Mouse (Mus musculus) left cerebral cortex, postnatal 10 days (tissue): ENCODE results near the gene Erich3. TPM values are rescaled to one million over a fixed set of nuclear protein-coding genes. Genes with fewer than 3 reads are reported as not detected.

Experiments
- DNase-seq, 2 experiments: peaks; one replicate each; pipeline ENCODE4 v3.0.0; 2021 to 2022; ENCODE audit warnings: low spot score in 2 of 2, mixed read lengths in 1 of 2; ENCODE audit errors: extremely low spot score in 1 of 2
- intact Hi-C: fragments of 180-260 bp; cut with DNase I; formaldehyde crosslinking; loops from one replicate; pipeline ENCODE4 v1.15.1; 2025
- total RNA-seq, 2 experiments: library from RNA; stranded (reverse); gene quantifications; 2 replicates each; pipeline ENCODE4 v1.2.3; 2021

Gene Erich3
- total RNA-seq, 2 experiments from 2014 or later, result 6.1 to 7.2 TPM

- intact Hi-C loops, result no loop called here
- no peak for DNase-seq
These were observed 4.8 kb downstream of the Erich3 start for GRCm38 (mm10) chr3:154668485-154668884.

DNA sequence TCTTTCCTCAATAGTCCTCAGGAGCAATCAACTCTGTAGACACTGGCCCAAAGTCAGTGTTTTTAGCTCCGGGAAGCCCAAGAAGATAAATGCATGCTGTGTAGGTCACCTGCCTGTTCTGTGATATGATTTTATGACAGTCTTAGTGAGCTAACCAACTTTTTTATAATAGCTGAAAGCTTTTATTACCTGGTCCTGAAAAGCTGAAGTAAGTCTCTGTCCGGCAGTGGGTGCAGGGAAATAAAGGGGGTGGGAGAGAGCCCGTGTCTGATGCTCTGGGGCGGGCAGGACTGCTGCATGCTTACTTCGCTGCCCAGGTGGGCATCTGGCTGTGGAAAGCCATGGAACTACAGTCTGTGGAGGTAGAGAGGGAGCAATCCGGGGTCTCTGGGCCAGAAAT lies 6.9 kb downstream of the Erich3 start:
- no peak for DNase-seq
- intact Hi-C loops, result no loop called here

DNA sequence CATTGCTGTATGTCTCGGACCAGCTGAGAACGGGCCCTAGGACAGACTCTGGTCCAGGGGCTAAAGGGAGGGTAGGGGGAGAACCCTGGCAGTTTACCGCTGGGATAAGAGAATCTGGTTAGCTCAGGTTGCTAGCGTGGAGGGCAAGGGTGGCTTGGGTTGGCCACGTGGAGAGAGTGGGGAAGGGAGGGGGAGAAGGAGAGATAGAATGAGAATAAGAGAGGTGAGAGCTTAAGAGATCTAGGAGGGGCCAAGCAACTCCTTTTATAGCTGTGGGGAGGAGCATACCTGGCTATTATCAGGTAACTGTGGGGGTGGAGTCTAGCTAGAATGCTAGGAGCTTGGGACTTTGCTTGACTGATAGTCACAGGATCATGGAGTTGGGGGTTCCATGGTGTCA lies 7.4 kb downstream of the Erich3 start:
- DNase-seq, result no peak
- intact Hi-C loops, result no loop called here

- intact Hi-C loops, result no loop called here
- no peak for DNase-seq
These were observed 9.7 kb downstream of the Erich3 start for GRCm38 (mm10) chr3:154673326-154673725.

- intact Hi-C loops, result no loop called here
- no peak for DNase-seq
These were observed 18.9 kb downstream of the Erich3 start for GRCm38 (mm10) chr3:154682570-154682969.

GRCm38 (mm10) chr3:154683667-154684066 lies 20.0 kb downstream of the Erich3 start:
- DNase-seq, result no peak
- intact Hi-C loops, result no loop called here

DNA sequence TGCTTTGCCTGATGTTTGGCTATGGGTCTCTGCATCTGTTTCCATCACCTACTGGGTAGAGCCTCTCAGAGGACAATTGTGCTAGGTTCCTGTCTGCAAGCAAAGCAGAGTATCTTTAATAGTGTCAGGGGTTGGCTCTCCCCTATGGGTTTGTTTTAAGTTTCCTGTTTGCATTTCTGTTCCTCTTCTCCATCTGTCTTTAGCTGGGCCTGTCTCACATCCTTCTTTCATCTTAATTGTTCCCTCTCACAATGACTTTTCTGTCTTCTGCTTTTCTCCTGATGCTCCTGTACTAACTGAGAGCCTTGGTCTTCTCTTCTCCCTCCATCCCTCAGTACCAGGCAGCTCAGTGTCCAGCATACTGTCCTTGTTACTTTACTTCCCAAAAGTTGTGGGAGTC lies 26.6 kb downstream of the Erich3 start:
- intact Hi-C loops, result no loop called here
- no peak for DNase-seq

- intact Hi-C loops, result no loop called here
- DNase-seq, result peak; percentile 82 to 89
These were observed 28.4 kb downstream of the Erich3 start for GRCm38 (mm10) chr3:154691897-154692571.

- intact Hi-C loops, result no loop called here
- no peak for DNase-seq
These were observed 28.9 kb downstream of the Erich3 start for GRCm38 (mm10) chr3:154692572-154692922.

GRCm38 (mm10) chr3:154693902-154694301 lies 30.2 kb downstream of the Erich3 start:
- intact Hi-C loops, result no loop called here
- DNase-seq, result no peak

- intact Hi-C loops, result no loop called here
- no peak for DNase-seq
These were observed 33.0 kb downstream of the Erich3 start for GRCm38 (mm10) chr3:154696611-154697010.

- DNase-seq, result no peak
These were observed 35.2 kb downstream of the Erich3 start for GRCm38 (mm10) chr3:154698907-154699306.

DNA sequence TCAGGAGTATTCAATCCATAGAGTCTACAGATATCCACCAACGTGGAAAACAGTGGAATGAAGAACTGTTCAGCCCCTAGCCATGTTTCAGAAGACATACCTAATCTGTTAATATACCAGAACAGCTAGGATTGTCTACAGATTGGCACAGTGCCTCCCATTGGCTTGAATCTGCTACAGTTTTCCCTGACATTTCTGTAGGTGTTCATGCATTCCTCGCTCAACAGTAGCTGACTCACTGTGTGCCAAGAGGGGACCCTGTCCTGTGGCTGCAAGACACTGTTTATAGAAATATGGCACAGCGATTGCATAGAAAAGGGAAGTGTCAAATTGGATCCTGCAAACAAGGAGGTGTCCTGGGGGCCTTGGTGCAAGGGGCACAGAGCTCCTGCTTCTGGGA lies 36.6 kb downstream of the Erich3 start:
- no peak for DNase-seq
- intact Hi-C loops, result no loop called here

More at GRCm38 (mm10) chr3:154698907-154699306, 35.2 kb downstream of the Erich3 start:
- intact Hi-C loops, result no loop called here

- intact Hi-C loops, result no loop called here
- DNase-seq, result no peak
These were observed 37.1 kb downstream of the Erich3 start for GRCm38 (mm10) chr3:154700735-154701134.

GRCm38 (mm10) chr3:154704755-154705154 lies 41.1 kb downstream of the Erich3 start:
- DNase-seq, result no peak
- intact Hi-C loops, result no loop called here

GRCm38 (mm10) chr3:154708150-154708549 lies 44.5 kb downstream of the Erich3 start:
- intact Hi-C loops, result no loop called here
- DNase-seq, result no peak

GRCm38 (mm10) chr3:154723198-154723597 lies 59.5 kb downstream of the Erich3 start:
- intact Hi-C loops, result no loop called here
- peak in 1 of 2 experiments; percentile 53 for DNase-seq

- DNase-seq, result no peak
- intact Hi-C loops, result no loop called here
These were observed 67.8 kb downstream of the Erich3 start for GRCm38 (mm10) chr3:154731431-154731830.

DNA sequence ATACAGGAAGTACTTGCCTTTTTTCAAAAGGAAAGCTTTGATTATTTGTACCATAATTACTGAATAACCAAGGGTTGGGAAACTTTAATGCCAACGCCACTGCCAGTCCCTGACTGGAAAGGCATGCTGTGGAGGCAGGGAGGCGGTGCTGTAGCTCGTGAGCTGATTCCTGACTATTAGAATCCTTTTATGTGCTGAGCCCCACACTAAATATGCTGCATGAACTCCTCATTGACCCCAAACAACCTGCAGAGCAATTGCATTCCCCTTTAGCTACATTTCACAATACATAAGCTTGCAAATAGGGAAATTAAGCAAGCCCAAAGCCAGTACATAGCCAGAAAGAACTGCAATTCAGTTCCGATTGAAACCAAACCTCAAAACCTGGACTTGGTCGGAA lies 77.8 kb downstream of the Erich3 start:
- no peak for DNase-seq
- intact Hi-C loops, result no loop called here

DNA sequence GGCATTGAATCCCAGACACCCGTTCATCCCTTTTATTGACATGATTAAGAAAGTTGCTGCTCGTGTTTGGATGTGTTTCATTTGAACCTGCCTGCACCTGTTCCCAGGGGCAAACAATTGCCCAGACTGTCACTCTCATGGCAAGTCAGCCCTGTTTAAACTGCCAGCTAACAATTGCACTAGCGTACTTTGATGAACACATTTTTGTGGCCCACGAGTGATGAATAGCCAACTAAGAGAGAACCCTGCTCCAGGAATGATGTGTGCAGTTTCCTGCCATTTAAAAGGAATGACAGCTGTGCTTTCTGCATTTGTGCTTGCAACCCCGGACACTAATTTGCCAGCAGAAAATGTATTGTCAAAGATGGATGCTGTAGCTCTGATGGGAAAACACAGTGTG lies 79.3 kb downstream of the Erich3 start:
- DNase-seq, result no peak
- intact Hi-C loops, result no loop called here

DNA sequence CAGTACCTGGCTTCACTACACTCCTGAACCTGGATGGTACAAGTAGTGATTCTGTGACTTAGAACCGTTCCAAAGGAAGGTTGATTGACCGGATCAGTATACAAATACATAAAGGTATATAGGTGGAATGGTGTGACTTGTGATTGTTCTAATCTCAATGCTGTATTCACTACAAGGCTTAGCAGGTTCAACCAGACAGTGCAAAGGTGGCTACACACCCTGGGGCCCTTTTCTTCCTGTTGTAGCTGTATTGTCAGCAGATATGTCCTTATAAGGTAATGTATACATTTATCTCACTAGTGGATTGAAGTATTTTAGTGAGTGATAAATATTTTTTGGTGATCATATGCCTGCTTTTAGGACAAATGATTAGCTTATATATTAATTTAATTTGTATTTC lies 80.7 kb downstream of the Erich3 start:
- DNase-seq, result no peak
- intact Hi-C loops, result no loop called here
